Mouse (Mus musculus) embryonic facial prominence, embryonic 10.5 days (tissue): ENCODE measurements at regions not wholly inside any gene's neighbourhood (a gene's known extent, or its start where the extent isn't known, plus 50 kb on each side); places are given as distances from the start of the nearest gene placed in this dataset.
A peak's percentile ranks its signal among the peaks of the same experiment; 100 is the strongest.

ENCODE experiments used
- DNase-seq: peaks from one replicate; pipeline ENCODE4 v3.0.0-alpha.2; 2017; ENCODE audit warnings: low spot score
- H3K27ac ChIP-seq: fragments of 300-500 bp; sonication (generic); replicated peaks from 2 replicates; pipeline ENCODE4 v1.5.1; 2016; ENCODE audit warnings: mild to moderate bottlenecking
- H3K27me3 ChIP-seq: fragments of 300-500 bp; sonication (generic); replicated peaks from 2 replicates; pipeline ENCODE4 v1.6.1; 2016; ENCODE audit warnings: low read depth, mild to moderate bottlenecking; ENCODE audit not compliant: poor library complexity, severe bottlenecking
- H3K36me3 ChIP-seq: fragments of 300-500 bp; sonication (generic); replicated peaks from 2 replicates; pipeline ENCODE4 v1.6.1; 2016; ENCODE audit warnings: mild to moderate bottlenecking, moderate library complexity
- H3K4me1 ChIP-seq: fragments of 300-500 bp; sonication (generic); 2 replicates; pipeline ENCODE4 v1.6.1; 2016
- H3K4me3 ChIP-seq: fragments of 300-500 bp; sonication (generic); 2 replicates; pipeline ENCODE4 v1.5.1; 2016; ENCODE audit warnings: mild to moderate bottlenecking, moderate library complexity
- H3K9me3 ChIP-seq: fragments of 300-500 bp; sonication (generic); 2 replicates; pipeline ENCODE4 v1.6.1; 2016; ENCODE audit warnings: mild to moderate bottlenecking
- WGBS: fragments of 180-500 bp; shearing (Covaris S2); methylation state at CpG from one replicate; pipeline ENCODE4 v1.1.7; 2016; 5-methylcytosine and 5-hydroxymethylcytosine counted together

GRCm38 (mm10) chr17:69685625-69686257 is 246.6 kb downstream of the Akain1 start:
- no peaks in the 10 kb centered on the region for H3K4me1 ChIP-seq
- WGBS = 70% methylated on average over 5 of the region's 5 CpGs

DNA sequence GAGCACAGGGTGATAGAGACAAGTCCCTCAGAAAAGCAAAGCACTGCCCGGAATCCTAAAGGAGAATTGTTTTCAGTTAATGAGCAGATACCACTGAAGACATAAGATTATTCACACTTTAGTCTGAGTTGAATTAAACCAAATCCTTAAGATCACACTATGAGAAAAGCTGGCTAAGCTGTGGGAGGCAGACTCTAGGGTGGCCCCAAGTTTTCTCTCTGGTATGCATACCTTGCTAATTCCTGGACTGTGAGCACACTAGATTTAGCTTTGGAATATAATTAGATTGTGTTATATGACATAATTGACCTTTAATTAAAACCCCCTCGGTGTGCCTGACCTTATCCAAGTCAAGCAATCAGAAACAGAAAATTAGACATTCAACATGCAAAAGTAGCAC is 247.3 kb downstream of the Akain1 start:
- DNase-seq = no peak
- H3K36me3 ChIP-seq = no peaks in the 10 kb centered on the region
- 52% methylated on average over 2 of the region's 2 CpGs for WGBS
- no peaks in the 10 kb centered on the region for H3K4me1 ChIP-seq
- H3K4me3 ChIP-seq = no peak overlapping the region
- no peaks in the 10 kb centered on the region for H3K27me3 ChIP-seq
- no peak overlapping the region for H3K27ac ChIP-seq
- no peaks in the 10 kb centered on the region for H3K9me3 ChIP-seq

More at GRCm38 (mm10) chr17:69685625-69686257, 246.6 kb downstream of the Akain1 start:
- Histone ChIP-seq H3K36me3 (no peaks in the 10 kb centered on the region), H3K9me3 (no peaks in the 10 kb centered on the region), H3K27me3 (no peaks in the 10 kb centered on the region), H3K4me3 (no peak overlapping the region), H3K27ac (no peak overlapping the region)
- no peak for DNase-seq

DNA sequence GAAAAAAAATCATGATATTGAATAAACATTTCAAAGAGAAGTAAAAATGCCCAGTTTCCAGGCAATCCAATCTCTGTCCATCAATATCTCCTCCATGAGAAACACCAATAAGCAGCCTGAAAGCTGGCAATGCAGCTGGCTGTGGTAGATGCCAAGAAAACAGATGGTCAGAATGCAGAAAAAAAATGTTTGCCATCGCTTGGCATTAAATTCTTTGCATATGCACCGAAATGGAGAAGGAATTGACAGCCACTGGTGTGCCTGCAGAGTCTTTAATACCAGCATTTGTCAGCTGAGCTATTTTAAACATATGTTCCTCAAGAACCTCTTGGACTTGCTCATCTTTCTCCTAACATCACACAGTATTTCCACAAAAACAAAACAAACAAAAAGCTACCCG is 256.2 kb downstream of the Akain1 start:
- H3K9me3 ChIP-seq = no peaks in the 10 kb centered on the region
- DNase-seq = no peak
- H3K27me3 ChIP-seq = no peaks in the 10 kb centered on the region
- 83% methylated on average over 3 of the region's 3 CpGs for WGBS
- no peak overlapping the region for H3K27ac ChIP-seq
- H3K4me3 ChIP-seq = no peak overlapping the region
- H3K4me1 ChIP-seq = no peaks in the 10 kb centered on the region
- H3K36me3 ChIP-seq = no peaks in the 10 kb centered on the region

DNA sequence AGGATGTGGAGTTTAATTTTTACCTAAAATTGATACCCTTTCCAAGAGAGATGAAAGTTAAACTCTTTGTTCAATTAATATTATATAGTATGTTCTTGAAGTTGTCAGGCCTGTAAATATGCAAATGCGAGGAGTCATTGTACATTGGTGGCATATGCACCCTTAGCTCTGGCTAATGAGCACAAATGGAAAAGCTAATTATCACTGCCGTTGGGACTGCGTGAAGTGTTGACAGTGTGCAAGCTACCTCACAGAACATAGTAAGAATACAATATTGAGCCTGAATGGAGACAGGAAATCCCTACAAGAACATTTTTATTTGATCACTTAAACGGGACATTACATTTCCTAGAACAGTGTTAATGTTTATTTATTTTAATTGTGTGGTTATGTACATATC is 241.5 kb upstream of the Dlgap1 start:
- DNase-seq = no peak
- Histone ChIP-seq H3K36me3 (no peaks in the 10 kb centered on the region), H3K27ac (no peak overlapping the region), H3K9me3 (no peaks in the 10 kb centered on the region), H3K27me3 (no peaks in the 10 kb centered on the region), H3K4me3 (no peak overlapping the region), H3K4me1 (no peaks in the 10 kb centered on the region)
- WGBS = 90% methylated on average over 4 of the region's 4 CpGs

DNA sequence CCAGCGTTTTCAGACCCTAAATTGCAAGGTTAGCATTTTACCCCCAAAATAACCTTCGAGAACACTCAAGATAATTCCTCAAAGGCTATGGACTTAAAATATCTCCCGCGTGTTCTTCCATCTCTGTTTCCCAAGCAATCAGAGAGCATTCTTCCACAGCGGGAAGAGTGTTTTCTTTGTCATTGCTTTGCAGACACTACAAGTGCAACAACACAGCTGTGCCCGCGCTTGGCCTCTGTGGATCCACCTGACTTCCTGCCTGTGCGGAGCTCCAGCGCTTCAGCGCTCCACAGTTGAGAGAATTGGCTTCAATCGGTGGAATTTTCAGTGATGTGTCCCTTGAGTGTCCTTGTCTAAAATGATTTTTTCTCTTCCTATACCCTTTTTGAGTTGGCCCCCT is 235.9 kb upstream of the Dlgap1 start:
- Histone ChIP-seq H3K27ac (no peak overlapping the region), H3K27me3 (no peaks in the 10 kb centered on the region), H3K4me1 (no peaks in the 10 kb centered on the region), H3K4me3 (no peak overlapping the region), H3K36me3 (no peaks in the 10 kb centered on the region), H3K9me3 (no peaks in the 10 kb centered on the region)
- DNase-seq = no peak
- WGBS = 89% methylated on average over 11 of the region's 11 CpGs

GRCm38 (mm10) chr17:69736379-69737096 is 232.3 kb upstream of the Dlgap1 start:
- 77% methylated on average over 4 of the region's 4 CpGs for WGBS
- Histone ChIP-seq H3K27ac (no peak overlapping the region), H3K27me3 (no peaks in the 10 kb centered on the region), H3K9me3 (no peaks in the 10 kb centered on the region), H3K4me1 (no peaks in the 10 kb centered on the region), H3K4me3 (no peak overlapping the region), H3K36me3 (no peaks in the 10 kb centered on the region)
- no peak for DNase-seq

DNA sequence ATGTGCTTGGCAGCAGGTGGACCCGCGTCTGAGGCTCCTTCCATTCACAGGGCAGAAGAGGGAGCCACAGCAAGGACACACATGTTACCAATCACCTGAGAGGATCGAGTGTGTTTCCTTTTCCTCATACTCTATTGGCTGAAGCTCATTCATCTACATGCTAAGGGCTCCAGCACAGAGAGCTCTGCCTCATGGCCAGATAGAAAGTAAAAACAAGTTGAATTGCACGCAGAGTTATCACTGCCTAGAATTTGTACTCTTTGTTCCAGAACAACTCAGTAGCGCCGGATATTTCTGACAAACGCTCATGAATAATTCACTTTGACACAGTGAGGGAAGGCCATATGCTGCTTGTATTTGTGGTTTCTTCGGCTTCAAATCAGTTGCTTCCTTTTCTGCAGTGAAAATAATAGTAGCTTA is 199.9 kb upstream of the Dlgap1 start:
- no peak overlapping the region for H3K4me3 ChIP-seq
- H3K36me3 ChIP-seq = no peaks in the 10 kb centered on the region
- no peaks in the 10 kb centered on the region for H3K4me1 ChIP-seq
- no peaks in the 10 kb centered on the region for H3K27me3 ChIP-seq
- H3K9me3 ChIP-seq = no peaks in the 10 kb centered on the region
- no peak overlapping the region for H3K27ac ChIP-seq
- WGBS = 80% methylated on average over 8 of the region's 8 CpGs
- peak; percentile 10 for DNase-seq

DNA sequence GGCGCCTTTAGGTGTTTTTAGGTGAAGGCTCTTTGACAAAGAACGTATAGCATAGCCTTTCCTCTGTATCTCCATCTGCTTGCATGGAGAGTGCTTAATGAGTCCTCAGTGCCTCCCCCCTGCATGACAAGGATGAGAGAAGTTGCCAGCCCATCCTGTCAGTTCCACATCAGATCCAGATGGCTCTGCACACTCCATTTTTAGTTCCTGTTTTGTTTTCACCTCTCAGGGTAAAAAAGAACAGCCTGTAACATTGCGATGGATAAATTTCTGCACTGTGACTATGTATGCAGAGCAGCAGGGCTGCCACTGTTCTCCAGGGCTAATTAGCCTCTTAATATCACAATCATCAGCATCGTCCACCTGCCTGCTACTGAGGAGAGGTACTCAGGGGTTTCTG is 198.8 kb upstream of the Dlgap1 start:
- no peak for DNase-seq
- Histone ChIP-seq H3K4me1 (no peaks in the 10 kb centered on the region), H3K36me3 (no peaks in the 10 kb centered on the region), H3K4me3 (no peak overlapping the region), H3K9me3 (no peaks in the 10 kb centered on the region), H3K27ac (no peak overlapping the region), H3K27me3 (no peaks in the 10 kb centered on the region)
- WGBS = 80% methylated on average over 4 of the region's 4 CpGs

- H3K4me1 ChIP-seq = no peaks in the 10 kb centered on the region
- no peak overlapping the region for H3K27ac ChIP-seq
- no peaks in the 10 kb centered on the region for H3K27me3 ChIP-seq
- H3K4me3 ChIP-seq = no peak overlapping the region
- 88% methylated on average over 1 of the region's 1 CpGs for WGBS
- H3K36me3 ChIP-seq = no peaks in the 10 kb centered on the region
- H3K9me3 ChIP-seq = no peaks in the 10 kb centered on the region
- DNase-seq = no peak
Measured at GRCm38 (mm10) chr17:69781201-69781600, 187.7 kb upstream of the Dlgap1 start.

- no peaks in the 10 kb centered on the region for H3K9me3 ChIP-seq
- H3K36me3 ChIP-seq = no peaks in the 10 kb centered on the region
Measured at GRCm38 (mm10) chr17:69786985-69787384, 181.9 kb upstream of the Dlgap1 start.

GRCm38 (mm10) chr17:69821473-69821872 is 147.4 kb upstream of the Dlgap1 start:
- DNase-seq = no peak
- WGBS = 76% methylated on average over 5 of the region's 5 CpGs
- Histone ChIP-seq H3K27me3 (no peaks in the 10 kb centered on the region), H3K27ac (no peak overlapping the region), H3K4me1 (no peaks in the 10 kb centered on the region), H3K36me3 (no peaks in the 10 kb centered on the region), H3K9me3 (no peaks in the 10 kb centered on the region), H3K4me3 (no peak overlapping the region)

More at GRCm38 (mm10) chr17:69786985-69787384, 181.9 kb upstream of the Dlgap1 start:
- H3K27ac ChIP-seq = no peak overlapping the region
- WGBS = 82% methylated on average over 3 of the region's 3 CpGs
- no peak overlapping the region for H3K4me3 ChIP-seq
- no peaks in the 10 kb centered on the region for H3K4me1 ChIP-seq
- DNase-seq = no peak
- no peaks in the 10 kb centered on the region for H3K27me3 ChIP-seq

DNA sequence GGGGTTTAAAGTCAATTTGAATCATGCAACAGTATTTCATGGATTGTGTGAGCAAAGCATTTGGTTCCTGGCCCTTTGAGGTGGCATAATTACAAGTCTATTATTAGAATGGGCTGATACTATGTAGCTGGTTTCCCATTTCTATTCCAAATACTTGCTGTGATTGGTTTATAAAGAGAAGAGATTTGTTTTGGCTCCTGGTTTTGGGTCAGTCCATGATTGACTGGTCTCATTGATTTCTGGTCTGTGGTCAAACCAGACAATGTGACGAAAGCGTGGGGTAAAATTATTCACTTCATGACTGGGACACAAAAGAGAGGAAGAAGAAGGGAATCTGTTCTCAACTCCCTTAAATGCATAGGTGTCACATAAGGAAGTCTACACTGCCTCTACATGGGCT is 147.0 kb upstream of the Dlgap1 start:
- Histone ChIP-seq H3K36me3 (no peaks in the 10 kb centered on the region), H3K4me1 (no peaks in the 10 kb centered on the region), H3K27ac (no peak overlapping the region), H3K27me3 (no peaks in the 10 kb centered on the region), H3K4me3 (no peak overlapping the region), H3K9me3 (no peaks in the 10 kb centered on the region)
- DNase-seq = no peak
- 85% methylated on average over 2 of the region's 2 CpGs for WGBS

DNA sequence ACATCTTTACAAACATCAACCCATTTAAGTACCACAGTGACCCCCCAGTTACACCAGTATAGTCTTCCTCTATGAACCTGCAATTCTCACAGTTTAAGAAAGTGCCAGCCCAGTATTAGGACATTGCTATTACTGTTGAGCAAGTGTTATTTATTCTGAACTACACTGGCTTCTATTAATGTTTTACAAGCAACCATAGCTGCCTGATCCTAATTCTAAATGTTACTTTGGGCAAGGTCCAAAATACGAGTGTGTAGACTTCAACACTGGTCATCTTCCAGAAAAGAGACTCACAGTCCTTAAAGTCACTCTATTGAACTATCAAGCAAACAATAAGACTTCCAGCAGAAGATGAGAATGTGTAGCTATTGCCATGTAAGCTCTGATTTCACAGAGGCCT is 146.0 kb upstream of the Dlgap1 start:
- no peak for DNase-seq
- no peaks in the 10 kb centered on the region for H3K36me3 ChIP-seq
- H3K9me3 ChIP-seq = no peaks in the 10 kb centered on the region
- no peaks in the 10 kb centered on the region for H3K27me3 ChIP-seq
- H3K4me1 ChIP-seq = no peaks in the 10 kb centered on the region
- H3K4me3 ChIP-seq = no peak overlapping the region
- no peak overlapping the region for H3K27ac ChIP-seq
- 87% methylated on average over 1 of the region's 1 CpGs for WGBS
